Mouse (Mus musculus) hindbrain, embryonic 10.5 days (tissue): ENCODE results near the gene Psg19. TPM values are rescaled to one million over a fixed set of nuclear protein-coding genes. Genes with fewer than 3 reads are reported as not detected.
A peak's percentile ranks its signal among the peaks of the same experiment; 100 is the strongest.

ENCODE experiments used
- DNase-seq: peaks from one replicate; pipeline ENCODE4 v3.0.0-alpha.2; 2017; ENCODE audit warnings: low spot score
- H3K27ac ChIP-seq: fragments of 300-500 bp; sonication (generic); 2 replicates; pipeline ENCODE4 v1.5.1; 2016; ENCODE audit warnings: mild to moderate bottlenecking, moderate library complexity
- H3K27me3 ChIP-seq: fragments of 300-500 bp; sonication (generic); 2 replicates; pipeline ENCODE4 v1.6.1; 2016; ENCODE audit warnings: mild to moderate bottlenecking; ENCODE audit not compliant: poor library complexity, insufficient read depth, severe bottlenecking
- H3K36me3 ChIP-seq: fragments of 300-500 bp; sonication (generic); 2 replicates; pipeline ENCODE4 v1.6.1; 2016; ENCODE audit warnings: mild to moderate bottlenecking, moderate library complexity
- H3K4me1 ChIP-seq: fragments of 300-500 bp; sonication (generic); replicated peaks from 2 replicates; pipeline ENCODE4 v1.6.1; 2016; ENCODE audit warnings: mild to moderate bottlenecking
- H3K4me3 ChIP-seq: fragments of 300-500 bp; sonication (generic); 2 replicates; pipeline ENCODE4 v1.5.1; 2016; ENCODE audit warnings: mild to moderate bottlenecking, moderate library complexity
- H3K9me3 ChIP-seq: fragments of 300-500 bp; sonication (generic); 2 replicates; pipeline ENCODE4 v1.6.1; 2016; ENCODE audit warnings: mild to moderate bottlenecking, moderate library complexity
- WGBS: fragments of 180-500 bp; shearing (Covaris S2); methylation state at CpG from one replicate; pipeline ENCODE4 v1.1.7; 2016; 5-methylcytosine and 5-hydroxymethylcytosine counted together
- polyA plus RNA-seq: library from polyadenylated mRNA; unstranded; fragments of >200 nt; fragmentation: Nextera tagmentation; extraction: Ambion mirVana; gene quantifications from 2 replicates; pipeline ENCODE4 v1.2.1, GENCODE M21; 2016

Psg19 gene
- polyA plus RNA-seq, result not detected in 2 replicates

- Histone ChIP-seq H3K27me3 (no peaks in the 10 kb centered on the region), H3K27ac (no peak within 1 kb of the TSS), H3K9me3 (no peaks in the 10 kb centered on the region), H3K4me1 (no peaks in the 10 kb centered on the region), H3K36me3 (no peaks in the 10 kb centered on the region), H3K4me3 (no peak within 1 kb of the TSS)
- 87% methylated on average over 1 of the region's 1 CpGs for WGBS
- no peak for DNase-seq
These were observed at the start of gene Psg19 for GRCm38 (mm10) chr7:18798420-18798819. TSS of gene Psg19 (minus strand) at chr7:18798520.

DNA sequence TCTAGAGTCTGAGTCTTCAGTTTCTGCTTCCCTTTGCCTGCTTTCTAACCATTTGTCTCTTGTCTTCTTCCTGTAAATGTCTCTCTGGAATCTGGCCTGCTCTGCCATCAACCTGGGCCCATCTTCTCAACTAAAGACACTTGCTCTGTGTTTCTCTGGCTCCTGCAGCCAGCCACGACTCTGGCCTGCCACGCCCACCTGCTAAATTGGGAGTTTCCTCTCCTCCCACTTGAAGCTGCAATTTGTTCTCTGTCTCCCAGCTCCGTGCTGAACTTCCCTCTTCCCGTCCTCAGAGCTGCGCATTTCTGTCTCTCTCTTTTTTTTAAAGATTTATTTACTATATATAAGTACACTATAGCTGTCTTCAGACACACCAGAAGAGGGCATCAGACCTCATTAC is 46.5 kb upstream of the Psg19 start:
- H3K27me3 ChIP-seq, result no peaks in the 10 kb centered on the region
- WGBS, result 54% methylated on average over 5 of the region's 5 CpGs
- H3K9me3 ChIP-seq, result no peaks in the 10 kb centered on the region
- H3K36me3 ChIP-seq, result no peaks in the 10 kb centered on the region
- peaks cover 14% of the 10 kb centered on the region for H3K4me1 ChIP-seq
- no peak overlapping the region for H3K27ac ChIP-seq
- no peak for DNase-seq
- H3K4me3 ChIP-seq, result no peak overlapping the region

DNA sequence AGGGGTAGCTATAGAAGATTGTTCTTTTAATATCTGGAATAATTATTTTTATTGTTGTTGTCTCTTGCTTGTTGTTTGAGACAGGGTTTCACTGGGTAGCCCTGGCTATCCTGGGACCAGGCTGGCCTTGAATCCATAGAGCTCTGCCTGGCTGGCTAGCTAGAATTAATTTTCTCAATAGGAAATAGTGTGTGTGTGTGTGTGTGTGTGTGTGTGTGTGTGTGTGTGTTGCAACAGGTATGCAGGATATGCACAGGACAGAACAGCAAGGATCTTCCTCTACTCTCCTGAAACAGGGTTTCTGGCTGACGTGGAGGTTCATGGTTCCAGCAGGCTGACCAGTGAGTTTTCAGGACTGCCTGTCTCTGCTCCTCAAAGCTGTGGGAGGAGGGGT is 42.9 kb upstream of the Psg19 start:
- peak overlapping the region; percentile 49 for H3K4me3 ChIP-seq
- H3K36me3 ChIP-seq, result no peaks in the 10 kb centered on the region
- 46% methylated on average over 1 of the region's 1 CpGs for WGBS
- H3K9me3 ChIP-seq, result no peaks in the 10 kb centered on the region
- H3K27ac ChIP-seq, result peak overlapping the region; percentile 59
- no peaks in the 10 kb centered on the region for H3K27me3 ChIP-seq
- peaks cover 15% of the 10 kb centered on the region for H3K4me1 ChIP-seq
- DNase-seq, result no peak

DNA sequence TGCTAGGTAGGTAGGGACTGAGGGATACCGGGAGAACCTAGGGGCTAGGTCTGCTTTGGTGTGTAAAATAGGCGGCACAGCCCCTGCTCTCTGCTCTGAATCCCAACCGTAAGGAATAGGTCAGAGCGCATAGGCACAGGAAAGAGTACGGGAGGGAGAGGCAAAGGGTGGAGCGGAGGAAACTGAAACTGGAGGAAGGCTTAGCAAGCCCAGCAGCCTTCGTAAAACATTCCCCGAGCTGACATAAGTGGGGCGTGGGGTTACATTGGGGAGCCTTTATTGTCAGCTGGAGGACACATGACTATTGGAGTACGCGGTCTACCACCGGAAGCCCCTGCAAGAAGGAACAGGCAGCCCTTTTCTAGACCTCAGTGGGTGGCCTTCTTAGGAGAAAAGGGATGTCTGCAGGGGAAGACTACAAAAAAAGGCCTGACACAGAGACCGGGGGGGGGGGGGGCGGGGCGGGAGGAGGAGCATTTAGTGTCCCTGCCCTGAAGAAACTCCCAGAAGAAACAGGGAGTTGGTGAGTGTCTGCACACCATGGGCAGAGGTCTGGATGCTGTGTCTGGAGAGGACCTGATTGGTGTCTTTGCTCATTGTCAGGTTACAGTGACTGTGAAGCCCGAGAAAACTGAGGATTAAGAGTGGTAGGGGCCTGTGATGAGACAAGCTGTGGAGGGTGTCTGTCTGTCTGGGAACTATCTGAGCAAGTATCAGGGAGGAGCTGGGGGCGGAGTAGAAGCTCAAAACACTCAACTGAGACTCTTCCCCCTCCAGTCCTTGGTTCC is 42.3 kb upstream of the Psg19 start:
- WGBS, result 5% methylated on average over 15 of the region's 17 CpGs
- no peaks in the 10 kb centered on the region for H3K27me3 ChIP-seq
- peak overlapping the region; percentile 49 for H3K4me3 ChIP-seq
- no peaks in the 10 kb centered on the region for H3K9me3 ChIP-seq
- peak; percentile 67 for DNase-seq
- H3K27ac ChIP-seq, result peak overlapping the region; percentile 78
- H3K36me3 ChIP-seq, result no peaks in the 10 kb centered on the region
- H3K4me1 ChIP-seq, result peaks cover 15% of the 10 kb centered on the region

GRCm38 (mm10) chr7:18839865-18840264 is 41.5 kb upstream of the Psg19 start, which contains the start of gene Mill2:
TSS of gene Mill2 (plus strand) at chr7:18839966.
- H3K9me3 ChIP-seq, result no peaks in the 10 kb centered on the region
- no peaks in the 10 kb centered on the region for H3K27me3 ChIP-seq
- H3K4me3 ChIP-seq, result peak within 1 kb of the TSS; percentile 49
- peak within 1 kb of the TSS; percentile 78 for H3K27ac ChIP-seq
- H3K4me1 ChIP-seq, result peaks cover 15% of the 10 kb centered on the region
- no peak for DNase-seq
- no peaks in the 10 kb centered on the region for H3K36me3 ChIP-seq
- WGBS, result 18% methylated on average over 3 of the region's 3 CpGs

DNA sequence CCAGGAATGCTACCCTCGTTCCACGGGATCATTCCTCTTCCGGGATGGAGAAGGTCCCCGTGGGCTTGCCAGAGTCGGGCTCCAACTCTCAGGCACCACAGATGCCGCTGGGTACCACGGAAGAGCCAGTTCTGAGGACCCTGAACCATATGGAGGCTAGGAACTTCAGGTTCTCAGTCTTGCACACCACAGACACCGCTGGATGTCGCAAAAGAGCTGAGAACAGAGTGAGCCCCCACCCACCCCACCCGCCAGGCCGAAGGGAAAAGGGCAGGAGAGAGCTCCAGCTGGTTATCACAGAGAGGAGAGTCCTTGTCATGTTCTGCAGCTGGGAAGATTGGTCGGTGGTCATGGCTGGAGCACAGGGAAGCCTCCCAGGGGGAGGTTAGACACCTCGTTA is 34.0 kb upstream of the Psg19 start:
- Histone ChIP-seq H3K9me3 (0 out of 2 replicates have a peak, but pooled peaks cover 4% of the 10 kb centered on the region), H3K4me3 (no peak overlapping the region), H3K36me3 (no peaks in the 10 kb centered on the region), H3K4me1 (peaks cover 6% of the 10 kb centered on the region; the same call in 1 of the 2 replicates), H3K27me3 (no peaks in the 10 kb centered on the region), H3K27ac (no peak overlapping the region)
- no peak for DNase-seq
- WGBS, result 44% methylated on average over 13 of the region's 13 CpGs

GRCm38 (mm10) chr7:18829545-18829944 is 31.2 kb upstream of the Psg19 start:
- H3K4me1 ChIP-seq, result peaks cover 6% of the 10 kb centered on the region; the same call in 1 of the 2 replicates
- no peak for DNase-seq
- H3K36me3 ChIP-seq, result no peaks in the 10 kb centered on the region
- WGBS, result 84% methylated on average over 7 of the region's 7 CpGs
- H3K4me3 ChIP-seq, result no peak overlapping the region
- H3K9me3 ChIP-seq, result 0 out of 2 replicates have a peak, but pooled peaks cover 4% of the 10 kb centered on the region
- no peaks in the 10 kb centered on the region for H3K27me3 ChIP-seq
- H3K27ac ChIP-seq, result no peak overlapping the region

DNA sequence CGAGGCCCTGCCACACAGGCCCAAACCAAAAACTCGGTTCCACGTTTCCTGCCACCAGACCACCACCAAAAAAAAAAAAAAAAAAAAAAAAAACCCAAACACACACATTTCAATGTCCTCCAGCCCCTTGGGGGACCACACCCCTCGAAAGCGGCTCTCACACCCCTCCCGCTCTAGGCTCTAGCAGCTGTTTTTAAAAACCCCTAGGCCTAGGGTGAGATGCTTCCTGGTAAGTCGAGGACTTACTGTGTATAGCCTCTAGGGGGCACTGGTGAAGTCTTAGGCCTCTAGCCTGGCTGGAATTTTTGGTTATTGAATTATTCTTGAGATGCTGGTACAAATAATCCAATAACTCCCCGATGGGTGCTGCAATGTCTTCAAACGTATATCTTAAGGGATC is 30.3 kb upstream of the Psg19 start:
- Histone ChIP-seq H3K27me3 (no peaks in the 10 kb centered on the region), H3K9me3 (0 out of 2 replicates have a peak, but pooled peaks cover 4% of the 10 kb centered on the region), H3K4me3 (no peak overlapping the region), H3K4me1 (peaks cover 6% of the 10 kb centered on the region; the same call in 1 of the 2 replicates), H3K36me3 (no peaks in the 10 kb centered on the region), H3K27ac (no peak overlapping the region)
- peak; percentile 12 for DNase-seq
- 60% methylated on average over 9 of the region's 9 CpGs for WGBS

- Histone ChIP-seq H3K9me3 (no peaks in the 10 kb centered on the region), H3K4me3 (no peak overlapping the region), H3K27me3 (no peaks in the 10 kb centered on the region), H3K4me1 (peaks cover 6% of the 10 kb centered on the region; the same call in 1 of the 2 replicates), H3K27ac (no peak overlapping the region), H3K36me3 (no peaks in the 10 kb centered on the region)
- DNase-seq, result peak; percentile 6
- WGBS, result 57% methylated on average over 26 of the region's 26 CpGs
These were observed 29.6 kb upstream of the Psg19 start for GRCm38 (mm10) chr7:18827792-18828546.

- WGBS, result 69% methylated on average over 3 of the region's 3 CpGs
- Histone ChIP-seq H3K27ac (no peak within 1 kb of the TSS), H3K9me3 (no peaks in the 10 kb centered on the region), H3K36me3 (no peaks in the 10 kb centered on the region), H3K27me3 (no peaks in the 10 kb centered on the region), H3K4me1 (no peaks in the 10 kb centered on the region), H3K4me3 (no peak within 1 kb of the TSS)
- DNase-seq, result no peak
These were observed 23.2 kb upstream of the Psg19 start, which contains the start of gene Psg17 for GRCm38 (mm10) chr7:18821507-18821906. TSS of gene Psg17 (minus strand) at chr7:18821607.

GRCm38 (mm10) chr7:18818301-18818700 is 20.0 kb upstream of the Psg19 start:
- H3K36me3 ChIP-seq, result no peaks in the 10 kb centered on the region
- 86% methylated on average over 9 of the region's 9 CpGs for WGBS
- no peaks in the 10 kb centered on the region for H3K4me1 ChIP-seq
- DNase-seq, result no peak
- no peak overlapping the region for H3K4me3 ChIP-seq
- H3K9me3 ChIP-seq, result no peaks in the 10 kb centered on the region
- H3K27me3 ChIP-seq, result no peaks in the 10 kb centered on the region
- no peak overlapping the region for H3K27ac ChIP-seq

DNA sequence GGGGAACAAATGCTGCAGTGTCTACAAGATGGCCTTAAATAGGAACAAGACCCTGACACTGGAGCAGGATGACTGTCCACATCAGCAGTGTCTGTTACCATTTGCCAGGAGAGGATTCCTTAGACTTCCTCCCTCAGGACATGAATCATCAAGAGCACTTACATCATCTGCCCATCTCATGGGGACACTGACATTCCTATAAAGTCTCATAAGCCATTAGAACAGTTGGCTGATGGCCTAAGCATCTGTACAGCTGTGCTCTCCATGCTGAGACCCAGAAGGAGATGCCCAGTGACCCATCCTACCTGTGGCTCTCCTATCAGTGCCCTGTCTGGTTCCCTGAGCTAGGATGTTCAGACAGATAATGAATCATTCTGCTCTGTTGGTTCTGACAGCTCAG is 5.2 kb upstream of the Psg19 start:
- DNase-seq, result no peak
- H3K36me3 ChIP-seq, result no peaks in the 10 kb centered on the region
- no peaks in the 10 kb centered on the region for H3K4me1 ChIP-seq
- no peak overlapping the region for H3K4me3 ChIP-seq
- no peak overlapping the region for H3K27ac ChIP-seq
- H3K9me3 ChIP-seq, result no peaks in the 10 kb centered on the region
- no peaks in the 10 kb centered on the region for H3K27me3 ChIP-seq

GRCm38 (mm10) chr7:18799129-18799528 is 809 bp upstream of the Psg19 start:
- DNase-seq, result no peak
- no peaks in the 10 kb centered on the region for H3K4me1 ChIP-seq
- 42% methylated on average over 3 of the region's 3 CpGs for WGBS
- H3K36me3 ChIP-seq, result no peaks in the 10 kb centered on the region
- no peaks in the 10 kb centered on the region for H3K27me3 ChIP-seq
- H3K4me3 ChIP-seq, result no peak overlapping the region
- H3K9me3 ChIP-seq, result no peaks in the 10 kb centered on the region
- no peak overlapping the region for H3K27ac ChIP-seq
